Mouse (Mus musculus): ENCODE measurements at regions not wholly inside any gene's neighbourhood (a gene's known extent, or its start where the extent isn't known, plus 50 kb on each side); places are given as distances from the start of the nearest gene placed in this dataset.
"Not testable (repeated sequence)": the region's sequence is repeated elsewhere in the genome, so short reads cannot be mapped to it uniquely, and the experiment has no call there.

- H3K36me3 ChIP-seq (replicated peaks); H3K9me3 ChIP-seq (replicated peaks); H3K27me3 ChIP-seq (ENCODE audit: insufficient read depth, low read length); DNase-seq (ENCODE audit: low spot score); H3K4me1 ChIP-seq (ENCODE audit: insufficient read depth, low read depth, low read length); H3K4me3 ChIP-seq (ENCODE audit: low read depth, low read length): not testable (repeated sequence)
- 0 out of 2 replicates have a peak, but pooled peaks have one; percentile 9 for ATAC-seq (ENCODE audit: extremely low read depth, insufficient number of reproducible peaks, low FRiP score, poor library complexity, severe bottlenecking)
These were observed 528.6 kb upstream of the Zfp386 start for GRCm38 (mm10) chr12:115518778-115519541.

GRCm38 (mm10) chr12:115527065-115527464 is 520.5 kb upstream of the Zfp386 start:
- Histone ChIP-seq H3K9me3 (replicated peaks) (peaks cover 4% of the 10 kb centered on the region), H3K4me3 (ENCODE audit: low read depth, low read length) (no peak overlapping the region), H3K36me3 (replicated peaks) (no peaks in the 10 kb centered on the region), H3K4me1 (ENCODE audit: insufficient read depth, low read depth, low read length) (no peaks in the 10 kb centered on the region), H3K27me3 (ENCODE audit: insufficient read depth, low read length) (no peaks in the 10 kb centered on the region)
- no peak for ATAC-seq (ENCODE audit: extremely low read depth, insufficient number of reproducible peaks, low FRiP score, poor library complexity, severe bottlenecking)
- DNase-seq (ENCODE audit: low spot score): no peak
- TF ChIP-seq GATA2 (IDR thresholded peaks at IDR 0.05; ENCODE audit: borderline replicate concordance, low read depth, low read length) (no peak), GATA1 (IDR thresholded peaks at IDR 0.05; ENCODE audit: borderline replicate concordance, low read length) (no peak), TAL1 (conservative IDR thresholded peaks at IDR 0.05; ENCODE audit: low read depth, low read length) (no peak), CTCF (IDR thresholded peaks at IDR 0.05; ENCODE audit: low read depth, low read length) (no peak), POLR2AphosphoS5 (IDR thresholded peaks at IDR 0.05; ENCODE audit: insufficient replicate concordance, low read depth, low read length) (no peak)

GRCm38 (mm10) chr12:115542482-115542881 is 505.0 kb upstream of the Zfp386 start:
- Histone ChIP-seq H3K9me3 (replicated peaks) (0 out of 2 replicates have a peak, but pooled peaks cover 6% of the 10 kb centered on the region), H3K4me1 (ENCODE audit: insufficient read depth, low read depth, low read length) (no peaks in the 10 kb centered on the region), H3K4me3 (ENCODE audit: low read depth, low read length) (no peak overlapping the region), H3K27me3 (ENCODE audit: insufficient read depth, low read length) (no peaks in the 10 kb centered on the region), H3K36me3 (replicated peaks) (no peaks in the 10 kb centered on the region)
- TF ChIP-seq GATA1 (IDR thresholded peaks at IDR 0.05; ENCODE audit: borderline replicate concordance, low read length) (no peak), TAL1 (conservative IDR thresholded peaks at IDR 0.05; ENCODE audit: low read depth, low read length) (no peak)
- ATAC-seq (ENCODE audit: extremely low read depth, insufficient number of reproducible peaks, low FRiP score, poor library complexity, severe bottlenecking) (no peak), DNase-seq (ENCODE audit: low spot score) (no peak)

- not testable (repeated sequence) for ATAC-seq (ENCODE audit: extremely low read depth, insufficient number of reproducible peaks, low FRiP score, poor library complexity, severe bottlenecking); H3K27me3 ChIP-seq (ENCODE audit: insufficient read depth, low read length); DNase-seq (ENCODE audit: low spot score); H3K4me3 ChIP-seq (ENCODE audit: low read depth, low read length); H3K36me3 ChIP-seq (replicated peaks); H3K9me3 ChIP-seq (replicated peaks); H3K4me1 ChIP-seq (ENCODE audit: insufficient read depth, low read depth, low read length)
These were observed 480.6 kb upstream of the Zfp386 start for GRCm38 (mm10) chr12:115566878-115567277.

GRCm38 (mm10) chr12:115592985-115593384 is 454.5 kb upstream of the Zfp386 start:
- H3K9me3 ChIP-seq (replicated peaks): peaks cover 19% of the 10 kb centered on the region
- not testable (repeated sequence) for ATAC-seq (ENCODE audit: extremely low read depth, insufficient number of reproducible peaks, low FRiP score, poor library complexity, severe bottlenecking)

GRCm38 (mm10) chr12:115603763-115604162 is 443.8 kb upstream of the Zfp386 start:
- H3K36me3 ChIP-seq (replicated peaks): no peaks in the 10 kb centered on the region
- H3K9me3 ChIP-seq (replicated peaks): peaks cover 23% of the 10 kb centered on the region
- no peaks in the 10 kb centered on the region for H3K4me1 ChIP-seq (ENCODE audit: insufficient read depth, low read depth, low read length)
- DNase-seq (ENCODE audit: low spot score) (no peak), ATAC-seq (ENCODE audit: extremely low read depth, insufficient number of reproducible peaks, low FRiP score, poor library complexity, severe bottlenecking) (0 out of 2 replicates have a peak, but pooled peaks have one; percentile 2)
- H3K27me3 ChIP-seq (ENCODE audit: insufficient read depth, low read length): no peaks in the 10 kb centered on the region
- no peak for TF ChIP-seq GATA1 (IDR thresholded peaks at IDR 0.05; ENCODE audit: borderline replicate concordance, low read length)
- no peak for TF ChIP-seq POLR2AphosphoS5 (IDR thresholded peaks at IDR 0.05; ENCODE audit: insufficient replicate concordance, low read depth, low read length)
- no peak for TF ChIP-seq GATA2 (IDR thresholded peaks at IDR 0.05; ENCODE audit: borderline replicate concordance, low read depth, low read length)
- no peak for TF ChIP-seq TAL1 (conservative IDR thresholded peaks at IDR 0.05; ENCODE audit: low read depth, low read length)
- no peak for TF ChIP-seq CTCF (IDR thresholded peaks at IDR 0.05; ENCODE audit: low read depth, low read length)
- no peak overlapping the region for H3K4me3 ChIP-seq (ENCODE audit: low read depth, low read length)

More at GRCm38 (mm10) chr12:115592985-115593384, 454.5 kb upstream of the Zfp386 start:
- H3K4me3 ChIP-seq (ENCODE audit: low read depth, low read length); H3K4me1 ChIP-seq (ENCODE audit: insufficient read depth, low read depth, low read length); H3K36me3 ChIP-seq (replicated peaks); DNase-seq (ENCODE audit: low spot score); H3K27me3 ChIP-seq (ENCODE audit: insufficient read depth, low read length): not testable (repeated sequence)

GRCm38 (mm10) chr12:115604951-115605350 is 442.6 kb upstream of the Zfp386 start:
- TF ChIP-seq TAL1 (conservative IDR thresholded peaks at IDR 0.05; ENCODE audit: low read depth, low read length): no peak
- TF ChIP-seq POLR2AphosphoS5 (IDR thresholded peaks at IDR 0.05; ENCODE audit: insufficient replicate concordance, low read depth, low read length): no peak
- no peak for TF ChIP-seq GATA2 (IDR thresholded peaks at IDR 0.05; ENCODE audit: borderline replicate concordance, low read depth, low read length)
- peak; percentile 50; the same call in 1 of the 2 replicates for TF ChIP-seq CTCF (IDR thresholded peaks at IDR 0.05; ENCODE audit: low read depth, low read length)
- no peak for TF ChIP-seq GATA1 (IDR thresholded peaks at IDR 0.05; ENCODE audit: borderline replicate concordance, low read length)
- DNase-seq (ENCODE audit: low spot score) (no peak), ATAC-seq (ENCODE audit: extremely low read depth, insufficient number of reproducible peaks, low FRiP score, poor library complexity, severe bottlenecking) (no peak)
- H3K4me1 ChIP-seq (ENCODE audit: insufficient read depth, low read depth, low read length): no peaks in the 10 kb centered on the region
- peaks cover 23% of the 10 kb centered on the region for H3K9me3 ChIP-seq (replicated peaks)
- no peak overlapping the region for H3K4me3 ChIP-seq (ENCODE audit: low read depth, low read length)
- no peaks in the 10 kb centered on the region for H3K27me3 ChIP-seq (ENCODE audit: insufficient read depth, low read length)
- H3K36me3 ChIP-seq (replicated peaks): no peaks in the 10 kb centered on the region

GRCm38 (mm10) chr12:115622564-115623233 is 424.8 kb upstream of the Zfp386 start:
- ATAC-seq (ENCODE audit: extremely low read depth, insufficient number of reproducible peaks, low FRiP score, poor library complexity, severe bottlenecking); H3K4me1 ChIP-seq (ENCODE audit: insufficient read depth, low read depth, low read length); H3K27me3 ChIP-seq (ENCODE audit: insufficient read depth, low read length); H3K4me3 ChIP-seq (ENCODE audit: low read depth, low read length); H3K36me3 ChIP-seq (replicated peaks); DNase-seq (ENCODE audit: low spot score): not testable (repeated sequence)
- H3K9me3 ChIP-seq (replicated peaks): peaks cover 16% of the 10 kb centered on the region

Data from G1E (cell line).